Mouse (Mus musculus) lung, postnatal 4 days (tissue): ENCODE results near the gene Trpv4.
A peak's percentile ranks its signal among the peaks of the same experiment; 100 is the strongest.

Experiments
- DNase-seq, 2 experiments: peaks; one replicate each; pipeline ENCODE4 v3.0.0; 2021

Trpv4 gene

DNA sequence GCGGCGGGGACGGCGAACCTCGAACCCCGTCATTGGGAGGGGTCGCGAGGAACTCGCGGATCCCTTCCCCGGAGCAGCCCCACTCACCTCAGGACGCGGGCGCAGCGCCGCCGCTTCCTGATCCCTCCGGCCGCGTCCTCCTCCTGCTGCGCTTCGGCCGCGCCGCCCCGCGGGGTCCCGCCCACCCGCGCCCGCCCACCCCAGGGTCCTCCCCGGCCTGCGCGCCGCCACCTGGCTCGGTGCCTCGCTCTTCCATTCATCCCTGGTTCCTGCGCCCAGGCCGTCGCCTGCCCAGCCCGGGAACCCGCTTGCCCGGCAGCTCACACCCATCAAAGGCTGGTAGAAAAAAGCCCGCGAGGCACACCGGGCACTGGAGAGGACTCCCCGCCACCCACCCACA, at the start of gene Trpv4:
Gene Trpv4, minus strand, starts transcription at position 167 of the 400 bp plus-strand sequence.
- DNase-seq = peak in 1 of 2 experiments; percentile 55

DNA sequence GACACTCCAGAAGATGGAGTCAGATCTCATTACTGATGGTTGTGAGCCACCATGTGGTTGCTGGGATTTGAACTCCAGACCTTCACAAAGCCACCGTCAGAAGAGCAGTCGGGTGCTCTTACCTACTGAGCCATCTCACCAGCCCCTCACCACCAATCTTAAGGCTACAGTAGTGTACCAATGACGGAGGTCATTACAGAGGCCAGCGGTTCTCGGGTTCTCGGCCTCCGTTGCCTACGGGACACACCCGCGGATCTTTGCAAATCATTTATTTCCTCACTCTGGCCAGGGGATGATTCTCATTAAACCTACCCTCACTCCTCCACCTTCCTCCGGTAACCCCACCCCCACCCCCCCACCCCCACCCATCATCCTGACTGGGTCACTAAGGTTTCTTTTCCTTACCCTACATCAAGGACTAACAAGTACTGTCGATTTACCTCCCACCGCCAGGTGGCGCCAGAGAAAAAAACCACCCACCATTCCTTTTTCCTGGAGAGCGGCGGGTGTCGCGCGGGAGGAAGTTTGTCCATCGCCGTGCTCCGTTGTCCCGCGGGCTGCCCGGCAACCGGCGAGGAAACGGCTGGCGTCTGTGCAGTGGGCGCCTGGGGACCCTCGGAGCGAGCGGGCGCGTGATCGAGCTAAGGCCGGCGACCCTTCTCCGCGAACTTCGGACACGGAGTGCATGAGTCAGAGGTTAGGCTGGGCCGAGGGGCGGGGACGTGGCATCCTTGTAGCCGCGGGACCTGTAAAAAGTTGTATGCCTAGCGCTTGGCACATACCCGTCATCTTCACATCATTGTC, 49.2 kb upstream of the Trpv4 start, which contains the start of gene Tchp:
Gene Tchp, plus strand, starts transcription at position 496 of the 804 bp plus-strand sequence.
- peak; percentile 95 to 97 for DNase-seq

- DNase-seq = peak; percentile 66 to 69
These were observed 44.5 kb upstream of the Trpv4 start for GRCm38 (mm10) chr5:114702403-114703392.

DNA sequence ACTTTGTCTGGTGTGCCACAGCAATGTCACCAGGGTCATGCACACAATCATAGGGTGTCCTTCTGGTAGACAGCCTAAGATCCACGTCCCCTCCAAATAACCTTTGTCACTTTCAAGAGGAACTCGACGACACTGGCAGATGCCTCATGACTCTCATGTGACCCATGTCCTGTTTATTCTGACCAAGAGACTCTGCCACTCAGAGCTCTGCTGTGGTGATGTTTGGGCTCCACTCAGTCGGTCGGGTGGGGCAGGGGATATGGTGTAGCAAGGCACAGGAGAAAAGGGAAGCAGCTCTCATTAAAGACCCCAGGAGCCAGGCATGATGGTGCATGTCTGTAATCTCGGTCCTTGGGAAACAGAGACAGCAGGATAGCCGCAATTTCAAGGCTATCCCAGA, 40.8 kb upstream of the Trpv4 start:
- DNase-seq = peak; percentile 51 to 60

GRCm38 (mm10) chr5:114698044-114698746, 40.0 kb upstream of the Trpv4 start:
- no peak for DNase-seq

DNA sequence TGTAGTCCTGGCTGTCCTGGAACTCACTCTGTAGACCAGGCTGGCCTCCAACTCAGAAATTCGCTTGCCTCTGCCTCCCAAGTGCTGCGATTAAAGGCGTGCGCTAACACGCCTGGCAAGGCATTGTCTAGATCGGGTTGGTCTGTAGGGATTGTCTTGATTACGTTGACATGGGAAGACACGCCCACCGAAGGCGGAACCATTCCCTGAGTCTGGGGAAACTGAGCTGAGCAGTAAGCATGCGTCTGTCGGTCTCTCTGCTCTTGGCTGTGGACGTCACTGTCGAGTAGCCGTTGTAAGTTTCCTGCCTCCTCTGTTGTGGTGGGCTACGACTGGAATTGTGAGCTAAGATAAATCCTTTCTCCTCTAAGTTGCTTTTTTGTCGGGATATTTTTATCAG, 38.7 kb upstream of the Trpv4 start:
- no peak for DNase-seq

DNA sequence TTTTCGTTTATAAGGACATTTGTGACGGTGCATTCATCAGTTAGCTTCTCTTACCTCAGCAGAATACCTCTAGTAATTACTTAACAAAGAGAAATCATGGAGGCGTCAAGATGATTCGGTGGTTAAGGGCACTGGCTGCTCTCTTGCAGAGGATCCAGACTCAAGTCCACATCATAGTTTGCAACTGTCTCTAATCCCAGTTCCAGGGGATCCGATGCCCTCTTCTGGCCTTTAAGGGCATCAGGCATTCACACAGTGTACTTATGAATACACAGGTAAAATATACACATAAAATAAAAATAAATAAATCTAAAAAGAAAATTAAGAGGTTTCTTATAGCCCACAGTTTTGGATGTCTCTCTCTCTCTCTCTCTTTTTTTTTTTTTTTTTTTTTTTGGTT, 37.6 kb upstream of the Trpv4 start:
- no peak for DNase-seq

- DNase-seq = peak; percentile 95 to 96
These were observed 32.7 kb upstream of the Trpv4 start, which contains the start of gene Gltp for GRCm38 (mm10) chr5:114690633-114691567. Gene Gltp (minus strand): TSS chr5:114690984.

DNA sequence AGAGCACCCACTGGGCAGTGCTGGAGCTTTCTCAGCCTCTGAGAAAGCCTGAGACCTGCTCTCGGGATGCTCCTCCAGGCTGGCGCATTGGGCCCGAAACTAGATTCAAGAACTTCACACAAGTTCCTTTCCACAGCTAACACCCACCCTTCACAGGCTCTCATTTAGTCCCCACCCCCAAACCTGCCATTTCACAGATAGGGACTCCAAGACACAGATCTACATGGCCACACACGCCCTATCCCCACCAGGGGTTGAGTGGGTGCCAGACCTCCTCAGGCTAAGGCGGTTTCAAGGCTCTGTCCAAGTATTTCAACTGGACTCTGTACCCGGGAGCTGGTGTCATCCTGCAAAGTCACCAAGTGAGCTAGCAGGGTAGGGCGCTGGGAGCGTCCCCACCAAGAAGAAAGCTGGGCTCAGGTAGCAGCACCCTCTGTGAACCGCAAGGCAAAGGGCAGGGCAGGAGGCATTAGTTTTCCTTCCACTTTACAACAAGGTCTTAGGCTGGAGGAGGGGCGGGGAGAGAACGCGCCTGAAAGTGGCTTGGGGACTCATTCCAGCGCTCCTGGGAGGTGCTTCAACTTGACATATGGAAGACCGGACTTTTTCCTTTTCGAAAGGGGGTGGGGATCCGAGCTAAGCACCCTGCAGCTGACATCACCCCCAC, 31.6 kb upstream of the Trpv4 start:
- DNase-seq = peak; percentile 56 to 60

DNA sequence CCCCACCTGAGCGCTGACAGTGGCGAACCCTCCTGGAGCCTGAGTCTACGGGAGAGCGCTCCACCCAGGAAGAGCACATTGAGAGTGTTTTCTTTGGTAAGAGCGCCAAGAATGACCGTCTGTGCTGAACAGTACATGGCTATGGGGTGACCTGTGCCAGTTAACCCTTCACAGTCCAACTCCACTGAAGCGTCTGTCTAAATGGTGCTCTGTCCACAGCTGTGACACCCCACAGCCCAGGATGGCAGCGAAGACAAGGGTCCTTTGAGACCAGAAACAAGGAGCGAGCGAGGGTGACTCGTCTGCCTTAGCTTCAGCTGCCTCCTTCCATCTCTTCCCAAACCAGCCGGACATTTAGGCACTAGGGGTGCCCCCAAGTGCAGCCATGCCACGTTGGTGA, 30.5 kb upstream of the Trpv4 start:
- no peak for DNase-seq

DNA sequence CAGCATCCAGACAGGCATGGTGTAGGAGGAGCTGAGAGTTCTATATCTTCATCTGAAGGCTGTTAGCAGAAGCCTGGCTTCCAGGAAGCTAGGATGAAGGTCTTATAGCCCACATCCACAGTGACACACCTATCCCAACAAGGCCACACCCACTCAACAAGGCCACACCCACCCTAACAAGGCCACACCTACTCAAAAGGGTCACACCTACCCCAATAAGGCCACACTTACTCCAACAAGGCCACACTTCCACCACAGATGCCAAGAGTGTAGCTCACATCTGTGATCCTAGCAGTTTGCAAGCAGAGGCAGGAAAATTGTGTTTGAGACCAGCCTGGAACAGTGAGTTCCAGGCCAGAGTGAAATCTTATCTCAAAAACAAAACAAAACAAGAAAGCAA, 29.7 kb upstream of the Trpv4 start:
- no peak for DNase-seq

- DNase-seq = no peak
These were observed 28.5 kb upstream of the Trpv4 start for GRCm38 (mm10) chr5:114686726-114687210.

DNA sequence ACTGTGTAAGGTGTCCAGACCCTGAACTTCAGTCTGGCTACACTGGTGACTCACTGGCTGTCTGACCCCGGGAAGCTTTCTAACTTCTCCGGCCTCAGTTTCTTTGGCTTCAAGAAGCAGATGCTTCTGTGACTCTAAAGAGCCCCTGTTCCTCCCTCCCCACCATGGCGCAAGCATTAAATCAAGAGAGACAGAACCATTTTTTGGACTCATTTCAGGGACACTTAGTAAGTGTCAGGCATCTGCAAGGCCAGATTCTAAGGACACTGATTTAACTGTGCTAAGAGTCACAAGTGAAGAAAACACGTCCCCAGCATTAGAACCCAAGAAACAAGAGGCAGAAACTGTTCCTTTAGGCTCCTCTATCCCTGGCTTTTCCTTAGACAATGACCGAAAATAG, 27.8 kb upstream of the Trpv4 start:
- DNase-seq = no peak

DNA sequence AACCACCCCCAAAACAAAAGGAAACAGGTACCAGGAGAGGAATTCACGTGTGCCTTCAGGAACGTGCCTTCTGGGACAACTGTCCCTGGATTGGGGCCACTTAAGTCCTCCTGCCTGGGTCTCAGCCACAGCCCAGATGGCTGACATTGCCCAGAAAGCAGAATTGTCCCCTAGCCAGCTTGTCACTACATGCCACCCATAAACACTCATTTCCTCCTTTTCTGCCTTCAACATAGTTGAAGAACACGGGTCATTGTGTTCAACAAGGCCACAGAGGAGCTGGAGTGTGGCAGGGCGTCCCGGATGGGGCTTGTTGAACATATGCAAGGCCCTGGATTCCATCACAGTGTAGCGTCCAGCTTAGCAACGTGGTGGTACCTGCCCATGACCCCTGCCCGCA, 23.5 kb upstream of the Trpv4 start:
- DNase-seq = peak; percentile 53 to 78

GRCm38 (mm10) chr5:114680676-114681285, 22.6 kb upstream of the Trpv4 start:
- peak; percentile 36 to 53 for DNase-seq

DNA sequence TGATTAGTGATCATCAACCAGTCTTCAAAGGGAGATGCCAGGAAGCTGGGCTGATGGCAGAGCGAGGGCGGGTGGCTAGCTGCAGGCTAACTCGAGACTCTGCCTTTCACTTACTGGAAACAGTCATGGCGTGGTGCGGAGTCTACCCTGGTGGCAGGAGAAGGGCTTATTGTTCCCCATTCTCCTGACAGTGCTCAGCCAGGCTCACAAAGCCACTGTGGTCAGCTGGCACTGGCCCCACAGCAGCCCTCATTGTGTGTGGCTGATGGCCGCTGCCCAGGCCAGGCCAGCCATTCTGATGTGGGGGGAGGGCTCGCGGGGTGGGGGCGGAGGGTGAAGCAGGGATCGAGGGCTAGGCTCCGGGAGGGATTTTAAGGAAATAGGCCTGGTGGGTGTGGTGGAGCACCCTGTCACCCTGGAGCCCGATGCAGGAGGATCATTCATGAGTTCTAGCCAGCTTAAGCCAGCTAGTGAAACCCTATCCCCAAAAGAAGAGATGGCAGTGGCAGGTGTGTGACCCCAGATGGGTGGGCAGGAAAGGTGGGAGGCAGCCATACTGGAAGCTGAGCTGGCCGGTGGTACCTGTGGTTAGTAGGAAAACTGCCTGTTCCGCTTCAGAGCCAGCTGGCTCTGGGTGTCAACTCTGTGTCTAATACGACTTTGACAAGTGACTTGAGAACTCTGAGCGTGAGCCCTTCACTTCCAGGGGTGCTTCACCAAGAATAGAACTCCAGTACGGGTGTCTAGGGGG, 21.8 kb upstream of the Trpv4 start:
- DNase-seq = no peak

GRCm38 (mm10) chr5:114674594-114674993, 16.4 kb upstream of the Trpv4 start:
- DNase-seq = no peak

DNA sequence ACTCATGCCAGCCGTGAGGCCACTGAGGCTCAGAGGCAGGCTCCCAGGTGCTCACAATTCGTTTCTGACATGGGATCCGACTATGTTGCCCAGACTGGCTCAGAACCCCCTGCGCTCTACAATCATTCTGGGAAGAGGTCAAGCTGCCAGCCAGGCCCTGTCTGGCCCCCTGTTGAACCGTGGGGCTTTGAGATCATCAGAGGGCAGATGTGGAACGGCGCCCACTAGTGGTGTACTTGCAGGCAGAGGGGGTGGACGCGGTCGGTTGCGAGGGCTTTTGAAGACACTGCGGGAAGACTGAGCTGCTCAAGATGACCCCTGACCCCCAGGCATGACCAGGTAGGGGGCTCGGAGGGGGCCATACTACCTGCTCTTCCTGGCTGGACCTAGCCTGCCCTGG, 14.9 kb upstream of the Trpv4 start:
- DNase-seq = no peak

- DNase-seq = no peak
These were observed 10.8 kb upstream of the Trpv4 start for GRCm38 (mm10) chr5:114669014-114669413.
